Mouse (Mus musculus): ENCODE measurements around the gene Myzap. TPM values are rescaled to one million over a fixed set of nuclear protein-coding genes. Genes with fewer than 3 reads are reported as not detected.
"Not testable (repeated sequence)": the region's sequence is repeated elsewhere in the genome, so short reads cannot be mapped to it uniquely, and the experiment has no call there.

The Myzap gene
- polyA plus RNA-seq, 1 experiment from 2014 or later = 18.6 TPM

DNA sequence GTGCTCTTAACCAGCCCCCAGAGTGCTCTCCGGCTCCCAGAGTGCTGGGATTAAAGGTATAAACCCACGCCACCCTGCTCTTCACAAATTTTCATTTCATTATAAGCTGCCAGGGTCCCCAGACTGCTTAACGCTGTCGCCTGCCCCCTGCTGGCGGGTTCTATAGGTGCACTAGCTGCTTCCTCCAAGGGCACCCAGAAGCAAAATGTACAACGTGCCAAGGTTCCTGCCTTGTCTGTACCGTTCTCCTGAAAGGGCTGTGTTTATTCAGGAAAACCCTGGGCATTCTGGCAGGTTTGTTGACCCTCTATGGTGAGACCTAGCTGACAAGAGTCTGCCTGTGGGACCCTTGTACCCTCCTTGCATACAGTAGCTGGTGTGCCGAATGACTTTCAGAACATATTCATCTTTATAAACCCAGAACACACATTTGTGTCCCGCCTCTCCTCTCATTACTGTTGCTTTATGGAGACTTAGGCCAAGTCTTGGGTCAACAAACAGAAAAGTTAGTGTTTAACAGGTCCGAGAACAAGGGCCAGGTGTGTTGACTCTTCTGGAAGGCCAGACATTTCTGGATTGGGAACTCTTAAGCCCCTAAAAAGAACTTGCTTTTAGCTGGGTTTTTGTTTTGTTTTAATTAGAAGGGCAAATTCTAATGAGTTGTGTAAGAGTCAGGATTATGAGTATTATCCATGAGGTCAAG is 32.8 kb upstream of the Myzap start:
- no peaks in the 10 kb centered on the region for H3K9me3 ChIP-seq (ENCODE audit: control insufficient read depth, low read length)
- ATAC-seq (ENCODE audit: low read depth) (no peak), DNase-seq (ENCODE audit: low spot score) (peak; percentile 47)
- 43% methylated on average over 10 of the region's 10 CpGs for WGBS
- H3K9ac ChIP-seq (ENCODE audit: low read depth, low read length) = no peak overlapping the region
- no peaks in the 10 kb centered on the region for H3K27me3 ChIP-seq (replicated peaks; ENCODE audit: control insufficient read depth, insufficient read depth, low read length)
- H3K4me1 ChIP-seq (ENCODE audit: control insufficient read depth, insufficient read depth, low read length) = no peaks in the 10 kb centered on the region
- H3K4me3 ChIP-seq (ENCODE audit: low read depth, low read length) = no peak overlapping the region
- no peaks in the 10 kb centered on the region for H3K36me3 ChIP-seq (ENCODE audit: control insufficient read depth, insufficient read depth, low read length)
- no peak overlapping the region for H3K27ac ChIP-seq (replicated peaks; ENCODE audit: low read depth, low read length)
- no peak overlapping the region for H3K4me2 ChIP-seq (ENCODE audit: low read depth, low read length)

DNA sequence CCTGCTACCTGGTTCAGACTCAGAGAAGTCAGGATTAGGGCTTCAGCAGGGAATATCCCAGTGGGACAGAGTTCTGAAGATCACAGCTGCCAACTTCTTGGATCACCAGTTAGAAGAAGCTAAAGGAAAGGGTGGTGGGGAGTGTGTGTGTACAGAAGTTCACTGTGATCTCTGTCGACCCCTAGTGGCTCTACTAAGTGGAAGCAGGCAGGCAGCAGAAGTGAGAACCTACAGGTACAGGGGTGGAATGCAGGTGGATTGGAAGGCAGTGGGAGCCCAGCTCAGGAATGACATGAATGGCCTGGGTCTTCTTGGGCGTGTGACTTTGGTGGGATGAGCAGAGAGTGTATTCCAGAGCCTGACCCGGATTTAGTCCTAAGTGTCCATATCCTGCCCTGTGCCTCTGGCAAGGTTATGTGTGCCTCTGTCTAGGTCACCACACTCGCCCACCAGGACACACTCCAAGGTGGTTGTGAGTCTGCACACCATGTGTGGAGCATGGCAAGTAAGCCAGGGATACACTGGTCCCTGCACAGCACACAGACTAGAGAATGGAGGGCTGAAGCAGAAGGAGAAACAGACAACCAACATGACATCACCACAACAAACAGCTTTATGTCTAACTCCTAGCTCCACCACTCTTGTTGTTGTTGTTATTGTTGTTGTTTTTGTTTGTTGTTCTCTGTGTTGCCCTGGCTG is 31.9 kb upstream of the Myzap start:
- DNase-seq (ENCODE audit: low spot score) (peak; percentile 79), ATAC-seq (ENCODE audit: low read depth) (peak; percentile 74)
- 34% methylated on average over 4 of the region's 4 CpGs for WGBS
- Histone ChIP-seq H3K4me1 (ENCODE audit: control insufficient read depth, insufficient read depth, low read length) (no peaks in the 10 kb centered on the region), H3K27me3 (replicated peaks; ENCODE audit: control insufficient read depth, insufficient read depth, low read length) (no peaks in the 10 kb centered on the region), H3K27ac (replicated peaks; ENCODE audit: low read depth, low read length) (no peak overlapping the region), H3K4me3 (ENCODE audit: low read depth, low read length) (no peak overlapping the region), H3K9ac (ENCODE audit: low read depth, low read length) (no peak overlapping the region), H3K4me2 (ENCODE audit: low read depth, low read length) (no peak overlapping the region), H3K36me3 (ENCODE audit: control insufficient read depth, insufficient read depth, low read length) (no peaks in the 10 kb centered on the region), H3K9me3 (ENCODE audit: control insufficient read depth, low read length) (no peaks in the 10 kb centered on the region)

DNA sequence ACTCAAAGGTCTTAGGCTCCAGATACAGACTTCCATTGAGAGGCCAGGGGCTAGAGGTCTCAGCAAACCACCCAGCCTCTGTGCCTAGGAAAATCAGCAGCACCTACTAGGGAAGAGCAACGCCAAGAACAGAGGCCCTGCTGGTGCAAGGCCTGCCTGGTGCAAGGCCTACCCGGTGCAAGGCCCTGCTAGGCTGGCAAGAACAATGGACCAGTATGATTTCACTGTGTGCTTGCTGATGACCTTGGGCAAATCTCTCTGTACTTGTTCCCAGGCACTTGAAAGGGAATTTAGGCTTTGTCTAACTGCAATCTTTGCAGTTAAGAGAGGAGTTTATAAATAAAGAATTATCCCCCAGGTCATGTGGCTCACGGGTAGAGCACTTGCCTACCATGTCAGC is 30.4 kb upstream of the Myzap start:
- ATAC-seq (ENCODE audit: low read depth) (no peak), DNase-seq (ENCODE audit: low spot score) (no peak)
- H3K9me3 ChIP-seq (ENCODE audit: control insufficient read depth, low read length) = no peaks in the 10 kb centered on the region
- H3K4me2 ChIP-seq (ENCODE audit: low read depth, low read length) = no peak overlapping the region
- H3K9ac ChIP-seq (ENCODE audit: low read depth, low read length) = no peak overlapping the region
- no peaks in the 10 kb centered on the region for H3K4me1 ChIP-seq (ENCODE audit: control insufficient read depth, insufficient read depth, low read length)
- H3K27me3 ChIP-seq (replicated peaks; ENCODE audit: control insufficient read depth, insufficient read depth, low read length) = no peaks in the 10 kb centered on the region
- H3K4me3 ChIP-seq (ENCODE audit: low read depth, low read length) = no peak overlapping the region
- WGBS = 70% methylated on average over 3 of the region's 3 CpGs
- no peak overlapping the region for H3K27ac ChIP-seq (replicated peaks; ENCODE audit: low read depth, low read length)
- H3K36me3 ChIP-seq (ENCODE audit: control insufficient read depth, insufficient read depth, low read length) = no peaks in the 10 kb centered on the region

DNA sequence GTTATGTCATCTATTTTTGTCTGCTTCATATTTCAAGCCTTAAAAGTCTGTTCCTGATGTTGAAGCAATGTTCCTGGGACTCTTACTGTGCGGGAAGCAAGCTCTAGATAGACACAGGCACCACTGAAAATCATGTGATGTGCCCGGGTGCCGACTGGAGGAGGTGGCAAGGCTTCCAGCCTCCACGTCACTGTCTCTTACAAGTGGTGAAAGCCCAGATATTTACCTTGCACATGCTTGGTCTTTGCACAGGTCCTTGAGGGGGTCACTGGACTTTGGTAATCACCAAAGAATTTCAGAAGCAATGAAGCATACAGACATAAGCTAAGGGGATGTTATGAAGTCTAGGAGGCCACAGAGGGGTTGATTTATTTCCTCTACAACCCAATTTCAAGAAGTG is 29.8 kb upstream of the Myzap start:
- WGBS = 89% methylated on average over 4 of the region's 4 CpGs

DNA sequence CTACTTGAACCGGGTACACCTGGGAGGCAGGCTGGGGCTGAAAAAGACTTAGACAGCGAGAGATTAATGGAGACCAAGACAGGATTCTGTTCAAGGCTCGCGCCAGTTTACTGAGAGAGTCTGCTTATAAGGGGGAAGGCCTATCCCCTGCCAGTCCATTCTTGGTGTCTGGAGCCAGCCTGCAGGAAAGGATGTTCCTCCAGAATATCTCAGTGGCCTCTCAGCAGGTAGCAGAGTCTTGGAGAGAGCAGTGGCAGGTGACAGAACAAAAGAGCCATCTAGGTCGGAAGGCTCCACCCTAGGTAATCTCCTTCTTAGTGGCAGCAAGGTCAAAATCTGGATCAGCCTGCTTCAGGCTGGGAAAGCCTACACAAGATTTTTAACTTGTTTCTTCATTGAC is 28.0 kb upstream of the Myzap start:
- not testable (repeated sequence) for DNase-seq (ENCODE audit: low spot score); H3K9ac ChIP-seq (ENCODE audit: low read depth, low read length); H3K27me3 ChIP-seq (replicated peaks; ENCODE audit: control insufficient read depth, insufficient read depth, low read length); H3K9me3 ChIP-seq (ENCODE audit: control insufficient read depth, low read length); ATAC-seq (ENCODE audit: low read depth); H3K4me2 ChIP-seq (ENCODE audit: low read depth, low read length); H3K27ac ChIP-seq (replicated peaks; ENCODE audit: low read depth, low read length); H3K36me3 ChIP-seq (ENCODE audit: control insufficient read depth, insufficient read depth, low read length); H3K4me1 ChIP-seq (ENCODE audit: control insufficient read depth, insufficient read depth, low read length); H3K4me3 ChIP-seq (ENCODE audit: low read depth, low read length)
- 81% methylated on average over 5 of the region's 5 CpGs for WGBS

More for the DNA sequence above, 29.8 kb upstream of the Myzap start:
- DNase-seq (ENCODE audit: low spot score) (no peak), ATAC-seq (ENCODE audit: low read depth) (no peak)
- Histone ChIP-seq H3K9ac (ENCODE audit: low read depth, low read length) (no peak overlapping the region), H3K27ac (replicated peaks; ENCODE audit: low read depth, low read length) (no peak overlapping the region), H3K4me3 (ENCODE audit: low read depth, low read length) (no peak overlapping the region), H3K36me3 (ENCODE audit: control insufficient read depth, insufficient read depth, low read length) (no peaks in the 10 kb centered on the region), H3K4me2 (ENCODE audit: low read depth, low read length) (no peak overlapping the region), H3K27me3 (replicated peaks; ENCODE audit: control insufficient read depth, insufficient read depth, low read length) (no peaks in the 10 kb centered on the region), H3K9me3 (ENCODE audit: control insufficient read depth, low read length) (no peaks in the 10 kb centered on the region), H3K4me1 (ENCODE audit: control insufficient read depth, insufficient read depth, low read length) (no peaks in the 10 kb centered on the region)

DNA sequence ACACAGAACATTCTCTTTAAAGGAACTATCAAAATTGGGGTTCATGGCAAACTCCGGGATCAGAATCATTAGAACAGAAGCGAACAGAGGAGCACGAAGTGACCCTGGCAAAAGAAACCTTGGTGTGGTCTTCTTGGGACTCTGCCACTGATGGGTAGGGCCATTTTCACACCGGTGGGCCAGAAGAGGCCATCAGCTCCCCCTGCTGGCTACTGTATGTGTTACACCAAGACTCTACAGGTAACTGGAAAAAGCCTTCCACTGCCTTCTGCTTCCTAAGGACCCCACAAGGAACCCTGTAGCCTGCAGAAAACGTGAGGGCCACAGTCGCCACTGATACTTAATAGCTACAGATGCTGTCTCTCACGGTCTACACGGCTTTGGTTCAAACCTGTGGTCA is 25.2 kb upstream of the Myzap start:
- 56% methylated on average over 8 of the region's 8 CpGs for WGBS
- Histone ChIP-seq H3K36me3 (ENCODE audit: control insufficient read depth, insufficient read depth, low read length) (no peaks in the 10 kb centered on the region), H3K27me3 (replicated peaks; ENCODE audit: control insufficient read depth, insufficient read depth, low read length) (no peaks in the 10 kb centered on the region), H3K27ac (replicated peaks; ENCODE audit: low read depth, low read length) (no peak overlapping the region), H3K4me1 (ENCODE audit: control insufficient read depth, insufficient read depth, low read length) (no peaks in the 10 kb centered on the region), H3K9me3 (ENCODE audit: control insufficient read depth, low read length) (no peaks in the 10 kb centered on the region), H3K4me2 (ENCODE audit: low read depth, low read length) (no peak overlapping the region), H3K4me3 (ENCODE audit: low read depth, low read length) (no peak overlapping the region), H3K9ac (ENCODE audit: low read depth, low read length) (no peak overlapping the region)
- DNase-seq (ENCODE audit: low spot score) = no peak
- ATAC-seq (ENCODE audit: low read depth) = no peak

DNA sequence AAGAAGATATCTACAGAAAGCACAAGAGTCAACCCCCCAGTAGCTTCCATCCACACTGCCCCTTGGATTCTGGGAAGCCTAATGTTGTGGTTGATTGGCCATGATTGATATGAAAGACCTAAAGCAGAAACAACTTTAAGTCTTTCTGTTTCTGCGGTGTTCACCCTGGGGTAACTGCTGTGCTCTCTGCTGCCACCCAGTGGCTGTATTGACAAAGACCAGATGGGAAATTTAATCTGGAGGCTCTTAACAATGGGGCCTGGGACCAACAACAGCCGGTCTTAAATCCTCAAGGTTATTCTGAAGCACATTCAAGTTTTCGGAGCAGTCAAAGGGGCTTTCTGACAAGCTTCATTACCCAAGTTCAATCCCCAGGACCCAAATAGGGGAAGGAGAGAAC is 24.0 kb upstream of the Myzap start:
- no peaks in the 10 kb centered on the region for H3K9me3 ChIP-seq (ENCODE audit: control insufficient read depth, low read length)
- peak; percentile 67; the same call in 1 of the 2 replicates for ATAC-seq (ENCODE audit: low read depth)

DNA sequence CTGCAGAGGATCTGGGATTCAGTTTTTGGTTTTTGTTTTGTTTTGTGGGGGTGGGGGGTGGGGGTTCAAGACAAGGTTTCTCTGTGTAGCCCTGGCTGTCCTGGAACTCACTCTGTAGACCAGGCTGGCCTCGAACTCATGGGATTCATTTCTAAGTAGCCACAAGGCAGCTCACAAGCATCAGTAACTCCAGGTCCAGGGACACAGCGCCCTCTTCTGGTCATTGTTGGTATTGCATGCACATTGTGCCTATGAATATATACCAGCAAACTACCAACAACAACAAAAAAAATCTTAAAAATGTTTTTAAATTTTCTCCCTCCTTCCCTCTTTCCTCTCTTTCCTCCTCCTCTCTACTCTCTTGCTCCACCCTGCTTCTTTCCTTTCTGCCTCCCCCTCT is 22.5 kb upstream of the Myzap start:
- WGBS = 38% methylated on average over 2 of the region's 2 CpGs
- Histone ChIP-seq H3K4me3 (ENCODE audit: low read depth, low read length) (no peak overlapping the region), H3K27me3 (replicated peaks; ENCODE audit: control insufficient read depth, insufficient read depth, low read length) (no peaks in the 10 kb centered on the region), H3K4me1 (ENCODE audit: control insufficient read depth, insufficient read depth, low read length) (peaks cover 1% of the 10 kb centered on the region; the same call in 1 of the 2 replicates), H3K9me3 (ENCODE audit: control insufficient read depth, low read length) (no peaks in the 10 kb centered on the region), H3K27ac (replicated peaks; ENCODE audit: low read depth, low read length) (no peak overlapping the region), H3K36me3 (ENCODE audit: control insufficient read depth, insufficient read depth, low read length) (no peaks in the 10 kb centered on the region), H3K9ac (ENCODE audit: low read depth, low read length) (no peak overlapping the region), H3K4me2 (ENCODE audit: low read depth, low read length) (no peak overlapping the region)
- ATAC-seq (ENCODE audit: low read depth) (no peak), DNase-seq (ENCODE audit: low spot score) (no peak)

More for the DNA sequence above, 24.0 kb upstream of the Myzap start:
- Histone ChIP-seq H3K4me3 (ENCODE audit: low read depth, low read length) (no peak overlapping the region), H3K27ac (replicated peaks; ENCODE audit: low read depth, low read length) (no peak overlapping the region), H3K9ac (ENCODE audit: low read depth, low read length) (no peak overlapping the region), H3K27me3 (replicated peaks; ENCODE audit: control insufficient read depth, insufficient read depth, low read length) (no peaks in the 10 kb centered on the region), H3K4me2 (ENCODE audit: low read depth, low read length) (no peak overlapping the region), H3K36me3 (ENCODE audit: control insufficient read depth, insufficient read depth, low read length) (no peaks in the 10 kb centered on the region), H3K4me1 (ENCODE audit: control insufficient read depth, insufficient read depth, low read length) (no peaks in the 10 kb centered on the region)
- DNase-seq (ENCODE audit: low spot score) = peak; percentile 88
- WGBS = 9% methylated on average over 3 of the region's 3 CpGs

DNA sequence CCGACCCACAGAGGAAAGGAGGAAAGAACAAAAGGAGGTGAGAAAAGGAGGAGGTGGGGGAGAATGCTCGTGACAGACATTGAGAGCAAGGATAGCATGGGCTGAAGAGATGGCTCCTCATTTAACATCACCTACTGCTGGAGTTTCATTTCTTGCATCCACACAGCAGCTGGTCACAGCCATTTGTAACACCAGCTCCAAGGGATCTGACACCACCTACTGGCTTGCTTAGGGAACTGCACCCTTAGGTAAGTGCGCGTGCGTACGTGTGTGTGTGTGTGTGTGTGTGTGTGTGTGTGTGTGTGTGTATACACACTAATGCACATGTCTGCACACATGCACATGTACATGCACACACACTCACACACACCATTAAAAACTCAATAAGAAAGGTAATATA is 20.8 kb upstream of the Myzap start:
- Histone ChIP-seq H3K9ac (ENCODE audit: low read depth, low read length) (no peak overlapping the region), H3K9me3 (ENCODE audit: control insufficient read depth, low read length) (no peaks in the 10 kb centered on the region), H3K27ac (replicated peaks; ENCODE audit: low read depth, low read length) (no peak overlapping the region), H3K27me3 (replicated peaks; ENCODE audit: control insufficient read depth, insufficient read depth, low read length) (no peaks in the 10 kb centered on the region), H3K4me2 (ENCODE audit: low read depth, low read length) (no peak overlapping the region), H3K4me3 (ENCODE audit: low read depth, low read length) (no peak overlapping the region), H3K36me3 (ENCODE audit: control insufficient read depth, insufficient read depth, low read length) (no peaks in the 10 kb centered on the region), H3K4me1 (ENCODE audit: control insufficient read depth, insufficient read depth, low read length) (peaks cover 5% of the 10 kb centered on the region)
- no peak for ATAC-seq (ENCODE audit: low read depth)
- 87% methylated on average over 6 of the region's 6 CpGs for WGBS
- no peak for DNase-seq (ENCODE audit: low spot score)
